Mouse (Mus musculus) bone marrow macrophage, adult 2 months (primary cell): ENCODE measurements around the gene Spag7.

Source experiments
- CTCF ChIP-seq: IDR thresholded peaks from 2 replicates; pipeline ENCODE4 v1.5.1; 2012; ENCODE audit warnings: low read depth, mild to moderate bottlenecking, low read length, moderate library complexity
- POLR2A ChIP-seq: IDR thresholded peaks from 2 replicates; pipeline ENCODE4 v1.6.1; 2012; ENCODE audit warnings: mild to moderate bottlenecking, low read depth, low read length, borderline replicate concordance

DNA sequence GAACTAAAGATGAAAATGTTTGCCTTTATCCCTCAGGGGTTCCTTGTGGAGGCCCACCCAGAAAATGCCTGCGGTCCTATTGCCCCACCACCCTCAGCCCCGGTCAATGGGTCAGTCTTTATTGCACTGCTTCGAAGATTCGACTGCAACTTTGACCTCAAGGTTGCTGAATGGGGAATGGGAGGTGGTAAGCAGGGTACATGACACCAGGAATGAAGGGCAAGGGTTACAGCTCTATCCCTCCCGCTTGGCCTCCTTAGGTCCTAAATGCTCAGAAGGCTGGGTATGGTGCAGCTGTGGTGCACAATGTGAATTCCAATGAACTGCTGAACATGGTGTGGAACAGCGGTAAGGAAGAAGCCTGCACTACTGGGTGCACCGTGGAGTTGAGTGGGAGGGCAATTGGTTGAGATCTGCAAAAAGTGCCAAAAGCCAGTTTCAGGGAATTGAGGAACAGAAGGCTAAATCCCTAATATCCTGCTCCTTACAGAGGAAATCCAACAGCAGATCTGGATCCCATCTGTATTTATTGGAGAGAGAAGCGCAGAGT lies 20.0 kb downstream of the Spag7 start:
- TF ChIP-seq CTCF (no peak), POLR2A (no peak)
